Mouse (Mus musculus) embryonic facial prominence, embryonic 15.5 days (tissue): ENCODE measurements around the gene Zfp456. TPM values are rescaled to one million over a fixed set of nuclear protein-coding genes. Genes with fewer than 3 reads are reported as not detected.

ENCODE experiments used
- ATAC-seq: fragments of 200-750 bp; cut with Nextera tagmentation; 2 replicates; pipeline ENCODE4 v1.8.0; 2017; ENCODE audit warnings: low read depth, moderate TSS enrichment; ENCODE audit not compliant: insufficient number of reproducible peaks, low FRiP score, low TSS enrichment
- H3K27ac ChIP-seq: fragments of 300-500 bp; sonication (generic); replicated peaks from 2 replicates; pipeline ENCODE4 v1.5.1; 2015; ENCODE audit warnings: mild to moderate bottlenecking, inconsistent platforms
- H3K27me3 ChIP-seq: fragments of 300-500 bp; sonication (generic); 2 replicates; pipeline ENCODE4 v1.6.1; 2015; ENCODE audit warnings: inconsistent platforms
- H3K36me3 ChIP-seq: fragments of 300-500 bp; sonication (generic); 2 replicates; pipeline ENCODE4 v1.6.1; 2015; ENCODE audit warnings: mild to moderate bottlenecking, inconsistent platforms
- H3K4me1 ChIP-seq: fragments of 300-500 bp; sonication (generic); 2 replicates; pipeline ENCODE4 v1.6.1; 2015; ENCODE audit warnings: inconsistent platforms
- H3K4me2 ChIP-seq: fragments of 300-500 bp; sonication (generic); replicated peaks from 2 replicates; pipeline ENCODE4 v1.6.1; 2015; ENCODE audit warnings: mild to moderate bottlenecking, inconsistent platforms
- H3K4me3 ChIP-seq: fragments of 300-500 bp; sonication (generic); replicated peaks from 2 replicates; pipeline ENCODE4 v1.5.1; 2015; ENCODE audit warnings: mild to moderate bottlenecking, inconsistent platforms
- H3K9ac ChIP-seq: fragments of 300-500 bp; sonication (generic); 2 replicates; pipeline ENCODE4 v1.6.1; 2015; ENCODE audit warnings: inconsistent platforms
- H3K9me3 ChIP-seq: fragments of 300-500 bp; sonication (generic); replicated peaks from 2 replicates; pipeline ENCODE4 v1.6.1; 2016; ENCODE audit warnings: inconsistent platforms
- WGBS: fragments of 180-500 bp; shearing (Covaris S2); methylation state at CpG from one replicate; pipeline ENCODE4 v1.1.7; 2015; 5-methylcytosine and 5-hydroxymethylcytosine counted together
- polyA plus RNA-seq: library from polyadenylated mRNA; unstranded; fragments of >200 nt; fragmentation: Nextera tagmentation; extraction: Ambion mirVana; gene quantifications from 2 replicates; pipeline ENCODE4 v1.2.1, GENCODE M21; 2015

The Zfp456 gene
- polyA plus RNA-seq, 1 experiment from 2014 or later = 1.8 TPM

- Histone ChIP-seq H3K36me3 (no peaks in the 10 kb centered on the region), H3K27ac (no peak overlapping the region), H3K4me3 (no peak overlapping the region), H3K27me3 (no peaks in the 10 kb centered on the region), H3K9ac (no peak overlapping the region), H3K4me1 (no peaks in the 10 kb centered on the region), H3K4me2 (no peak overlapping the region), H3K9me3 (no peaks in the 10 kb centered on the region)
- no peak for ATAC-seq
Measured at GRCm38 (mm10) chr13:67351854-67352253, 23.8 kb downstream of the Zfp456 start.

- Histone ChIP-seq H3K4me2 (no peak overlapping the region), H3K36me3 (0 out of 2 replicates have a peak, but pooled peaks cover 8% of the 10 kb centered on the region), H3K9me3 (no peaks in the 10 kb centered on the region), H3K4me3 (no peak overlapping the region), H3K27me3 (no peaks in the 10 kb centered on the region), H3K9ac (no peak overlapping the region), H3K27ac (no peak overlapping the region), H3K4me1 (no peaks in the 10 kb centered on the region)
- ATAC-seq = no peak
- 85% methylated on average over 2 of the region's 2 CpGs for WGBS
Measured at GRCm38 (mm10) chr13:67343422-67343821, 32.2 kb downstream of the Zfp456 start.

- Histone ChIP-seq H3K4me3 (peak overlapping the region; percentile 60), H3K9ac (peak overlapping the region; percentile 42; the same call in 1 of the 2 replicates), H3K36me3 (no peaks in the 10 kb centered on the region), H3K4me1 (peaks cover 6% of the 10 kb centered on the region; the same call in 1 of the 2 replicates), H3K4me2 (peak overlapping the region; percentile 80), H3K27ac (peak overlapping the region; percentile 79), H3K27me3 (no peaks in the 10 kb centered on the region), H3K9me3 (no peaks in the 10 kb centered on the region)
- peak; percentile 54; the same call in 1 of the 2 replicates for ATAC-seq
- WGBS = 67% methylated on average over 1 of the region's 1 CpGs
Measured at GRCm38 (mm10) chr13:67332877-67333276, 42.7 kb downstream of the Zfp456 start.

DNA sequence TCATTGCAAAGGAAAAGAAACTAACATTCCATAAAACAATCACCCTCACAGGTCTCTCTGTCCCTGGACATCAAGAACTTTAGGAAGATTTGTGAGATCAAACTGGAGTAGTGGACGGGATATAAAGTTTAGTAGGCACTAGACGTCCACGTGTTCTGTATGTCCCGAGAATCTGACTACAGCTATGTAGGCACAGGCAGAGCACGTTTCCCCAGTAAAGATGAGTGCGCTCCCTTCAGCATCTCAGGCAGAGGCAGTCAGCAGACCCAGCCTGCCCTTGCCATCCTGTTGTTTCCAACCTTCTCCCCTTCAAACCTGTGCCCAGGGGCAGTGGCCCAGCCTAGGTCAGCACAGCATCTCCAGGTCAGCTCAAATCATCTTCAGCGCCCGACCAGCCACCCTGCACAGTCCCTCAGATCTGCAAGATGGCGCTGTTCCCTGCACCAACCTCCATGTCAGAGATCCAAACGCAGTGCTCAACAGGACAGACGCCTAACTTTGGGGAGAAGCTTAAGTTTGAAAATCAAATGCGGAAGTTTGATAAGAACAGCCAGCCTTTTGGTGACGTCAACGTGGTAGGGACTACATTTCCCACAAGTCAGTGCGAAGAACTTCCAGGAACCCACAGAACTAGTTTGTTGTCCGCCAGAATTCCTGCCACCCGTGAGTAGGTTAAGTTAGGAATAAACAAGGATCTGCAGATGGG, 43.4 kb downstream of the Zfp456 start, which contains the start of gene Zfp595:
Zfp595 (minus strand) TSS at position 552 of the 706 bp plus-strand sequence.
- 11% methylated on average over 17 of the region's 17 CpGs for WGBS
- Histone ChIP-seq H3K36me3 (no peaks in the 10 kb centered on the region), H3K4me2 (peak within 1 kb of the TSS; percentile 80), H3K9ac (peak within 1 kb of the TSS; percentile 42), H3K9me3 (no peaks in the 10 kb centered on the region), H3K4me3 (peak within 1 kb of the TSS; percentile 60), H3K27ac (peak within 1 kb of the TSS; percentile 79), H3K27me3 (no peaks in the 10 kb centered on the region), H3K4me1 (peaks cover 6% of the 10 kb centered on the region; the same call in 1 of the 2 replicates)
- ATAC-seq = peak; percentile 91

Other genes with a start within 250 kb of the Zfp456 start
- gene Rsl1, start 202.6 kb downstream of the Zfp456 start, polyA plus RNA-seq = 6.1 and 7.2 TPM in 2 replicates
- 2.2 and 2.6 TPM in 2 replicates for gene Zfp455, start 181.3 kb downstream of the Zfp456 start, polyA plus RNA-seq
- gene Zfp458, start 97.3 kb downstream of the Zfp456 start, polyA plus RNA-seq = 1.7 and 2.3 TPM in 2 replicates
- gene Zfp457, start 69.3 kb downstream of the Zfp456 start, polyA plus RNA-seq = 0.45 and 1.1 TPM in 2 replicates
- gene Zfp595, start 43.2 kb downstream of the Zfp456 start, polyA plus RNA-seq = 2.1 and 2.6 TPM in 2 replicates
- gene Gm28044, start 15.3 kb downstream of the Zfp456 start, polyA plus RNA-seq = not detected in 2 replicates
- 0.89 and 0.95 TPM in 2 replicates for gene Zfp953, start 15.2 kb downstream of the Zfp456 start, polyA plus RNA-seq
- 0.41 TPM in 1 of 2 replicates, not detected in the other for gene Gm28041, start 77 bp downstream of the Zfp456 start, polyA plus RNA-seq
- 6.1 and 7.2 TPM in 2 replicates for gene Zfp429, start 24.0 kb upstream of the Zfp456 start, polyA plus RNA-seq
- 1.2 and 1.6 TPM in 2 replicates for gene Zfp459, start 45.6 kb upstream of the Zfp456 start, polyA plus RNA-seq
- gene Zfp874a, start 75.8 kb upstream of the Zfp456 start, polyA plus RNA-seq = 10.1 and 10.7 TPM in 2 replicates
- 2.7 and 3.2 TPM in 2 replicates for gene Zfp874b, start 108.4 kb upstream of the Zfp456 start, polyA plus RNA-seq
- 14.4 and 15.6 TPM in 2 replicates for gene Zfp58, start 124.7 kb upstream of the Zfp456 start, polyA plus RNA-seq
- gene Gm26965, start 150.3 kb upstream of the Zfp456 start, polyA plus RNA-seq = not detected in 2 replicates
- gene Zfp87, start 150.4 kb upstream of the Zfp456 start, polyA plus RNA-seq = 24.6 TPM in 2 replicates
- gene Zfp748, start 178.0 kb upstream of the Zfp456 start, polyA plus RNA-seq = 10.5 and 11.8 TPM in 2 replicates
- 4.0 and 4.1 TPM in 2 replicates for gene Zfp729b, start 233.9 kb upstream of the Zfp456 start, polyA plus RNA-seq